Mouse (Mus musculus): ENCODE data around the gene Foxn1. TPM values are rescaled to one million over a fixed set of nuclear protein-coding genes. Genes with fewer than 3 reads are reported as not detected.

Gene Foxn1
- polyA plus RNA-seq, 1 experiment from 2014 or later, result 0.26 TPM

- Histone ChIP-seq H3K4me3 (no peak overlapping the region), H3K36me3 (replicated peaks) (no peaks in the 10 kb centered on the region), H3K9me3 (no peaks in the 10 kb centered on the region), H3K27me3 (replicated peaks; ENCODE audit: low read depth, poor library complexity, severe bottlenecking) (peaks cover 14% of the 10 kb centered on the region), H3K4me1 (peaks cover 9% of the 10 kb centered on the region), H3K27ac (replicated peaks) (no peak overlapping the region)
- no peak for DNase-seq (ENCODE audit: low spot score)
- 77% methylated on average over 12 of the region's 12 CpGs for WGBS
These were observed 34.0 kb upstream of the Foxn1 start for GRCm38 (mm10) chr11:78420263-78420889.

GRCm38 (mm10) chr11:78416854-78417253, 30.5 kb upstream of the Foxn1 start:
- Histone ChIP-seq H3K4me3 (no peak overlapping the region), H3K36me3 (replicated peaks) (no peaks in the 10 kb centered on the region), H3K27ac (replicated peaks) (no peak overlapping the region), H3K4me1 (0 out of 2 replicates have a peak, but pooled peaks cover 3% of the 10 kb centered on the region), H3K9me3 (no peaks in the 10 kb centered on the region), H3K27me3 (replicated peaks; ENCODE audit: low read depth, poor library complexity, severe bottlenecking) (peaks cover 6% of the 10 kb centered on the region)
- 84% methylated on average over 6 of the region's 6 CpGs for WGBS
- DNase-seq (ENCODE audit: low spot score), result no peak

GRCm38 (mm10) chr11:78412861-78413260, 26.5 kb upstream of the Foxn1 start:
- Histone ChIP-seq H3K27me3 (replicated peaks; ENCODE audit: low read depth, poor library complexity, severe bottlenecking) (no peaks in the 10 kb centered on the region), H3K9me3 (no peaks in the 10 kb centered on the region), H3K27ac (replicated peaks) (no peak overlapping the region), H3K36me3 (replicated peaks) (no peaks in the 10 kb centered on the region), H3K4me1 (no peaks in the 10 kb centered on the region), H3K4me3 (no peak overlapping the region)
- no peak for DNase-seq (ENCODE audit: low spot score)
- WGBS, result 75% methylated on average over 6 of the region's 6 CpGs

GRCm38 (mm10) chr11:78412324-78412850, 26.0 kb upstream of the Foxn1 start:
- no peak for DNase-seq (ENCODE audit: low spot score)
- H3K27ac ChIP-seq (replicated peaks), result no peak overlapping the region
- H3K9me3 ChIP-seq, result no peaks in the 10 kb centered on the region
- H3K4me3 ChIP-seq, result no peak overlapping the region
- WGBS, result 81% methylated on average over 6 of the region's 6 CpGs
- H3K27me3 ChIP-seq (replicated peaks; ENCODE audit: low read depth, poor library complexity, severe bottlenecking), result no peaks in the 10 kb centered on the region
- H3K4me1 ChIP-seq, result no peaks in the 10 kb centered on the region
- H3K36me3 ChIP-seq (replicated peaks), result no peaks in the 10 kb centered on the region

- Histone ChIP-seq H3K4me3 (no peak overlapping the region), H3K4me1 (no peaks in the 10 kb centered on the region), H3K27me3 (replicated peaks; ENCODE audit: low read depth, poor library complexity, severe bottlenecking) (no peaks in the 10 kb centered on the region), H3K27ac (replicated peaks) (no peak overlapping the region), H3K36me3 (replicated peaks) (no peaks in the 10 kb centered on the region), H3K9me3 (no peaks in the 10 kb centered on the region)
- no peak for DNase-seq (ENCODE audit: low spot score)
- 79% methylated on average over 11 of the region's 11 CpGs for WGBS
These were observed 25.4 kb upstream of the Foxn1 start for GRCm38 (mm10) chr11:78411606-78412323.

GRCm38 (mm10) chr11:78408256-78409240, 22.2 kb upstream of the Foxn1 start:
- Histone ChIP-seq H3K36me3 (replicated peaks) (no peaks in the 10 kb centered on the region), H3K9me3 (no peaks in the 10 kb centered on the region), H3K27me3 (replicated peaks; ENCODE audit: low read depth, poor library complexity, severe bottlenecking) (no peaks in the 10 kb centered on the region), H3K27ac (replicated peaks) (no peak overlapping the region), H3K4me3 (no peak overlapping the region), H3K4me1 (no peaks in the 10 kb centered on the region)
- DNase-seq (ENCODE audit: low spot score), result no peak
- WGBS, result 84% methylated on average over 9 of the region's 9 CpGs

- H3K27me3 ChIP-seq (replicated peaks; ENCODE audit: low read depth, poor library complexity, severe bottlenecking), result 0 out of 2 replicates have a peak, but pooled peaks cover 4% of the 10 kb centered on the region
- no peaks in the 10 kb centered on the region for H3K9me3 ChIP-seq
- no peak for DNase-seq (ENCODE audit: low spot score)
- H3K36me3 ChIP-seq (replicated peaks), result no peaks in the 10 kb centered on the region
- no peak overlapping the region for H3K4me3 ChIP-seq
- peaks cover 12% of the 10 kb centered on the region for H3K4me1 ChIP-seq
- H3K27ac ChIP-seq (replicated peaks), result no peak overlapping the region
- WGBS, result 80% methylated on average over 6 of the region's 6 CpGs
These were observed 15.7 kb upstream of the Foxn1 start for GRCm38 (mm10) chr11:78402062-78402461.

GRCm38 (mm10) chr11:78401469-78401868, 15.1 kb upstream of the Foxn1 start:
- Histone ChIP-seq H3K4me3 (no peak overlapping the region), H3K27me3 (replicated peaks; ENCODE audit: low read depth, poor library complexity, severe bottlenecking) (0 out of 2 replicates have a peak, but pooled peaks cover 4% of the 10 kb centered on the region), H3K4me1 (peaks cover 14% of the 10 kb centered on the region), H3K27ac (replicated peaks) (no peak overlapping the region), H3K9me3 (no peaks in the 10 kb centered on the region), H3K36me3 (replicated peaks) (no peaks in the 10 kb centered on the region)
- 85% methylated on average over 3 of the region's 3 CpGs for WGBS
- DNase-seq (ENCODE audit: low spot score), result no peak

- H3K4me3 ChIP-seq, result no peak overlapping the region
These were observed 14.6 kb upstream of the Foxn1 start for GRCm38 (mm10) chr11:78400936-78401335.

GRCm38 (mm10) chr11:78399680-78400079, 13.3 kb upstream of the Foxn1 start:
- DNase-seq (ENCODE audit: low spot score), result peak; percentile 75
- H3K4me1 ChIP-seq, result peaks cover 17% of the 10 kb centered on the region
- no peaks in the 10 kb centered on the region for H3K36me3 ChIP-seq (replicated peaks)
- H3K9me3 ChIP-seq, result no peaks in the 10 kb centered on the region
- H3K27me3 ChIP-seq (replicated peaks; ENCODE audit: low read depth, poor library complexity, severe bottlenecking), result 0 out of 2 replicates have a peak, but pooled peaks cover 4% of the 10 kb centered on the region
- WGBS, result 17% methylated on average over 8 of the region's 8 CpGs
- H3K27ac ChIP-seq (replicated peaks), result no peak overlapping the region
- H3K4me3 ChIP-seq, result no peak overlapping the region

More at GRCm38 (mm10) chr11:78400936-78401335, 14.6 kb upstream of the Foxn1 start:
- H3K27ac ChIP-seq (replicated peaks), result no peak overlapping the region
- no peak for DNase-seq (ENCODE audit: low spot score)
- 0 out of 2 replicates have a peak, but pooled peaks cover 4% of the 10 kb centered on the region for H3K27me3 ChIP-seq (replicated peaks; ENCODE audit: low read depth, poor library complexity, severe bottlenecking)
- 68% methylated on average over 3 of the region's 3 CpGs for WGBS
- peaks cover 17% of the 10 kb centered on the region for H3K4me1 ChIP-seq
- no peaks in the 10 kb centered on the region for H3K9me3 ChIP-seq
- no peaks in the 10 kb centered on the region for H3K36me3 ChIP-seq (replicated peaks)

- Histone ChIP-seq H3K4me1 (peaks cover 17% of the 10 kb centered on the region), H3K27me3 (replicated peaks; ENCODE audit: low read depth, poor library complexity, severe bottlenecking) (0 out of 2 replicates have a peak, but pooled peaks cover 4% of the 10 kb centered on the region), H3K27ac (replicated peaks) (no peak overlapping the region), H3K9me3 (no peaks in the 10 kb centered on the region), H3K36me3 (replicated peaks) (no peaks in the 10 kb centered on the region), H3K4me3 (no peak overlapping the region)
- no peak for DNase-seq (ENCODE audit: low spot score)
- WGBS, result 76% methylated on average over 6 of the region's 6 CpGs
These were observed 11.9 kb upstream of the Foxn1 start for GRCm38 (mm10) chr11:78398212-78398611.

GRCm38 (mm10) chr11:78397397-78397796, 11.0 kb upstream of the Foxn1 start:
- Histone ChIP-seq H3K4me3 (peak overlapping the region; percentile 49), H3K9me3 (no peaks in the 10 kb centered on the region), H3K4me1 (peaks cover 17% of the 10 kb centered on the region), H3K27me3 (replicated peaks; ENCODE audit: low read depth, poor library complexity, severe bottlenecking) (0 out of 2 replicates have a peak, but pooled peaks cover 4% of the 10 kb centered on the region), H3K36me3 (replicated peaks) (no peaks in the 10 kb centered on the region), H3K27ac (replicated peaks) (peak overlapping the region; percentile 74)
- WGBS, result 9% methylated on average over 18 of the region's 18 CpGs
- DNase-seq (ENCODE audit: low spot score), result peak; percentile 84

Data from embryonic facial prominence, embryonic 10.5 days (tissue).